Mouse (Mus musculus): ENCODE measurements around the gene Gla.

- TF ChIP-seq CTCF (IDR thresholded peaks at IDR 0.05; ENCODE audit: insufficient read depth, low read length) (no peak), POLR2A (IDR thresholded peaks at IDR 0.05; ENCODE audit: borderline replicate concordance, extremely low read depth, low read depth, low read length) (no peak)
These were observed 10.1 kb upstream of the Gla start for GRCm38 (mm10) chrX:134610984-134611383.

Measured in lung, adult 2 months (tissue).